Mouse (Mus musculus) ovary, postnatal 14 days (tissue): ENCODE measurements at regions not wholly inside any gene's neighbourhood (a gene's known extent, or its start where the extent isn't known, plus 50 kb on each side); places are given as distances from the start of the nearest gene placed in this dataset.
A peak's percentile ranks its signal among the peaks of the same experiment; 100 is the strongest.
"Not testable (repeated sequence)": the region's sequence is repeated elsewhere in the genome, so short reads cannot be mapped to it uniquely, and the experiment has no call there.

Source experiments
- DNase-seq: peaks from one replicate; pipeline ENCODE4 v3.0.0; 2022; ENCODE audit warnings: low spot score

DNA sequence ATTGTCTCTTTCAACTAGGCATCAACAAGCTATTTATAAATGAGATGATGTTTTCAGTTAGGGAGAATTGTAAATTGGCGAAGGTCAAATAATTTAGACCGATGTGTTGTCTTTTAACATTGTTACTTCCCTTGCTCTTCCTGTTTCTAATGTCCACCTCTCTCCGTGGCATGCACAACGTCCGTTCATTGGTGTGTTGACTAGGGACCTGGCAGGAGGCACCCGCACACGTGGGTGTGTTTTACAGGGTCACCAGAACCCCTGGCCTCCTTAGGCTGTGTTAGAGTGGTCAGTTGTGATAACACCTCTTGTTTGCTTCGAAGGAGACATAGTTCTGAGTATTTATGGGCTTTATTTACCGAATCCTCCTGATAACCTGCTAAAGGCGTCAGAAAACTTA lies 222.8 kb downstream of the Brms1l start:
- DNase-seq, result no peak

DNA sequence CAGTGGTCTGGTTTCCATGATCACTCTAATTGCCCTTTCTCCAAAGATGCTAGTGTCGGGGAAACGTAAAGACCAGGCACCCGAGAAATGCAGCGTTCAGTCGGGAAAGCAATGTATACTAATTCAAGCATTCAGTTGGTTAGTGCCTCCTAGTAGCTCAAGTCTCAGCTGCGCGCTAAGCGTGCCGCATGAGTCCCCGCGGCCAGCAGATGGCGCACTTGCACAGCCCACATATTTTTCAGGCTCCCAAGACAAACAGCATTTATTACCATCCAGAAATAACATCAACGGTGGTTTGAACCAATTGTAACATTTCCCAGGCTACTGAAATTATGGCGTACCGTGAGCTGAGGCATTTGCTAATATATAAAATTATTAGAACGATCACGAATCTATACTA lies 222.3 kb downstream of the Brms1l start:
- DNase-seq, result peak; percentile 74

DNA sequence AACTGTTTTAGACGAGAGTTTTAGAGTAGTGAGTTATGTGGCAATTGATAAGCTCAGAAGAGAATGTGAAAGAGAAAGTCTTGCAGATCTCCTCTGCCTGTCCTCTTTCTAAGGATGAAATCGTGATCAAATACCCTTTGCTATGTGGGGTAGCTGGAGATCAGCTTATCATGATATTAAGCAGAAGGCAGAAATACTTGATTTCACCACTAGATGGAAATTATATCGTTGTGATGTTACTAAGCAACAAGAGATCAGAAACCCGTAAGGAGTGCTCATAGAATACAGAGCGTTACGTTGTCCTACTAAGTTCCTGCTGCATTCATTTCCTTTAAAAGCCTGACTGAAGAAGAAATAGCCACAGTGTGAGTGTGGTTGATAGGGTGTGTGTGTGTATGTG lies 219.3 kb downstream of the Brms1l start:
- no peak for DNase-seq

- DNase-seq, result no peak
Measured at GRCm38 (mm10) chr12:56046050-56046449, 209.9 kb downstream of the Brms1l start.

GRCm38 (mm10) chr12:56020954-56021514 lies 184.9 kb downstream of the Brms1l start:
- DNase-seq, result no peak

GRCm38 (mm10) chr12:56020547-56020946 lies 184.4 kb downstream of the Brms1l start:
- no peak for DNase-seq

DNA sequence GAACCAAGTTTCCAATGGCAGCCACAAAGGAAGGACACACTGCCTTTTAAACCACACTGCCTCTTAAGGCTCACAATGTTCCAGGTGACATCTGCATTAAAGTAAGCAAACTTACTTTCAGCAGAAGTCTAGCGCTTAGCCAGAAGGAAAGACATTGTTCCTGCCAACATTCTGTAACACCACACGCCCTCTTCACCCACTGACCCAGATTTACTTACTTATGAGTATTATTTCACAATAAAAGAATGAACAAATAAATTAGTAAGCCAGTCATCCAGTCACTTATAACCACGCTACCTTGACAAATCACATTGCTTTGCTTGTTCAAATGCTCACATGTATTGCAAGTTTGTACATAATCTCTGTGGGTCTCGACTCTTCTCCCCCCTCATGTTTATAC lies 173.9 kb downstream of the Brms1l start:
- DNase-seq, result no peak

DNA sequence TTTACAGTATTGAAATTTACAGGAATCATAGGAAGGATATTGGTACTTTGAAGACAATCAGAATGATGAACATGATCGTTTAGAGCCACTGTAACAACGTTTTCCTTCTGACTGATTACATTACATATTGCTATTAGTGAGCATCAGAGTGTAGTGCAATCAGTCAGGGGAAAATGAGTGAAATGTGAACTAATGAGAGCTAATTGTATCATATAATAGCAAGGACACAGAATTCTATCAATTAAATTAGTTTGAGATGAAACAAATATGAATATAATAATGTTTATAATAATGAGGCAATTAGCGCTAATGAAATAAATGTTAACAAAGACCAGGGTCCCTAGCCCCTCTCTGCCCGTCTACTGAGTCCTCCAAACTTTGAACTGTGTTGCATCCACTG lies 169.7 kb downstream of the Brms1l start:
- DNase-seq, result no peak

DNA sequence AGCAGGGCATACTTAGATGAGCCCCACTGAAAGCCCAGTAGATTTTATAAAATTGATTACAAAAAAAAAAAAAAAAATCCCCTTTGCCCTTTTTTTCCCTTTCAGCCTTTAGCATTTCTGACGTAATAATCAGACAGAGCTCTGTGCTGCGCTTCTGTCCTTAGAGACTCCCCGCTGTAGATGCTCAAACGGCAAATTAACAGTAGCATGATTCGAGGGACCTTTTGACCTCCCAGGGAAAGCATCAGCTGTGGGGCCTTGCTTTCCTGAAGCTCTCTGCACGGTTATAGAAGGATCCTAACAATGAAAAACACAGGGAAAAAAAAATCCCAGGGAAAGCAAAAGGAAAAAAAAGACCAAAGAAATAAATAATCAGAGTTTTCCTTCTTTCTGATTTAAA lies 169.2 kb downstream of the Brms1l start:
- DNase-seq, result no peak

GRCm38 (mm10) chr12:56004479-56004878 lies 168.4 kb downstream of the Brms1l start:
- no peak for DNase-seq

- no peak for DNase-seq
Measured at GRCm38 (mm10) chr12:56003561-56003960, 167.4 kb downstream of the Brms1l start.

DNA sequence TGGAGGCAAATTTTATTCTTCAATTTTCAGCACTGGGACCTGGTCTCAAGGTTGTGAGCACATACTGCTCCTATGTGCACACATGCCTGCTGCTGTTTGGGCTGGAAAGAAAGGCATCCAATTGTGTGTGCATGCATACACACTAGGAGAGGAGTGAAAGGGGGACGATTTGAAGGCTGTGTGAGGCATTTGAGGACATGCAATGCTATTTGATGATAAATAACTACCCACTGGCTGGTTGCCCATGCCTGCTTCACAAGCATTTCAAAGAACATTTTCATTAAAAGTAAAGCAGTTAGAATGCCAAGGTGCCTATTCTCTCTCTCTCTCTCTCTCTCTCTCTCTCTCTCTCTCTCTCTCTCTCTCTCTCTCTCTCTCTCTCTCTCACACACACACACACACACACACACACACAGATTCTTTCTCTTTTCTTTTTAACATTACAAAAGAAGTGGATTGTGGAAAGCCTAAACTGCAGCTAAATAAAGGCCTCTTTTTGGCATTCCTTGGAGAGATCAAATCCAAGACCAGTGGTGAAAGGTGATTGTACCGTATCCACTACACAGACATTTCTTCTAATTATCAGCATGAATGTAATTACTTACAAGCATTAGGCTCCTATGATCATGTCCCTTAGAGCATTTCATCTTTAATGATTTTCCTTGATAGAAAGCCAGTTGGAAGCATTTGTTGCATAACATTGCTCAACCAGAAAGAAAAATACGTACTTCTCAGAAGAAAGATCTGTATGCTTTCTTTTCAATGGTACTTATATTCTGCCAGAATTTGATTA lies 160.7 kb downstream of the Brms1l start:
- no peak for DNase-seq

- DNase-seq, result no peak
Measured at GRCm38 (mm10) chr12:55983565-55984351, 147.6 kb downstream of the Brms1l start.

- no peak for DNase-seq
Measured at GRCm38 (mm10) chr12:55983128-55983527, 147.0 kb downstream of the Brms1l start.

DNA sequence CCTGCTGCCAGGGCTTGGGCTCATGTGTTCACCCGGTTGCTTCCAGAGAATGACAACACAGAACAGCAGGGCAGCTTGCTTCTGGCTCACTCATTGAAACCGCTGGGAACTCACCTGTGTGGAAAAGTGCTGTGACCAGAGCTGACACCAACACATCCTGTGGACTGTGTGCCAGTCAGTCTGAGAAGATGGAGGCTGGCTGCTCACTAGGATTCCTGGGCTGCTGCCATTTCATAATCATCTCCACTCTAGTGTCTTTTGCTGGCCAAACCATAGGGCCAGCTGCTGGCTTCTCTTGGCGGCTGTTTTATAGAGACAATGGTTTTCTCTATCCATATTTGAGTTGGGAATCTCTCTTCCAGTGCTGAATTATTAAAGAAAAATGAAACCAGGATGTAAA lies 138.1 kb downstream of the Brms1l start:
- DNase-seq, result no peak

DNA sequence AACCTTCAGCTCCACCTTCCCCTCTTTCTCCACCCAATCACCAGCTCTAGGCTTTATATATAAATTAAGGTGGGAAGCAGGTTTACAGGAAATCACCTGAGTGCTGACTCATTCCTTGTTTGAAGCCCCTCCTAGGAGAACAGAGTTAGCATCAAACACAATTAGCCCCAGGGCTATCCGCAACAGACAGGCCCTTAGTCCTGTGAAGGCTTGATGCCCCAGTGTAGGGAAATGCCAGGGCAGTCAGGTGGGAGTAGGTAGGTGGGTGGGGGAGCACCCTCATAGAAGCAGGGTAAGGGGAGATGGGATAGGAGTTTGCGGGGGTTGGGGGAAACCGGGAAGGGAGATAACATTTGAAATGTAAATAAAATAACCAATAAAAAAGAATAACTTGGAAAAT lies 123.2 kb downstream of the Brms1l start:
- not testable (repeated sequence) for DNase-seq

DNA sequence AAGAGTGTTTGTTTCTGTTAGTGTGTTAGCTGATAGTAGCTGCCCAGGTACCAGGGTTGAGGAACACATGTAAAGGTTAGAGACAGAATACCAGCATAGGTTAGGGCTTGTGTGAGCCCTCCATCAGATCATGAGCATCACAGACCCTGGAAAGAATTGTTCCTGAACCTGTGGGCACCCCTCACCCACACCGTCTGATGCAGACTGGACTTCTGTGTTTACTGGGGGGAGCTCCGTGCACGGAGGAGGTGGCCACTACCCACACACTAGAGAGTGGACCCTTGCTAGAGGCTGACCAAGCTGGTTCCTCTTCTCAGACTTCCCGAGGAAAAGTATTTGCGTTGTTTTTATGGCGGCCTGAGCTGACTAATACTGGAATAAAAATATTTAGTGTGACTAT lies 104.4 kb downstream of the Brms1l start:
- DNase-seq, result no peak

GRCm38 (mm10) chr12:55939281-55940142 lies 103.4 kb downstream of the Brms1l start:
- DNase-seq, result no peak

DNA sequence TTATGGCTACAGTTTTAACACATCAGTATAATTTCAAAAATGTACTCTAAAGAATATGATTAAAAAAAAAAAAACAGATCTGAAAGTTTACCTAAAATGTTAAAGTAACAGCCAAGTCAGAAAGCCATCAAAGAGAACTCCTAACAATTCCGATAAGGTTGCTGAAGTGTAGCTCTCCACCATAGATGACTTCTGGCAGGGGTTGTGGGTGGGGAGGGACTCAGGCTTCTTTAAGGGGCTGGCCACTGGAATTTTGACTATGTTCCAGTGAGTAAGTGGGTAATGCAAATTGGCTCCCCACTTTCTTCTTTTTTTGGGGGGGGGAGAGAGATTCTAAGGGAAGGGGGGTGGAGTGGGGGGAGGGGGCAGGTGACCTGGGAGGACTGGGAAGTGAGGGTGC lies 98.0 kb downstream of the Brms1l start:
- no peak for DNase-seq

GRCm38 (mm10) chr12:55933417-55933816 lies 97.3 kb downstream of the Brms1l start:
- DNase-seq, result no peak

DNA sequence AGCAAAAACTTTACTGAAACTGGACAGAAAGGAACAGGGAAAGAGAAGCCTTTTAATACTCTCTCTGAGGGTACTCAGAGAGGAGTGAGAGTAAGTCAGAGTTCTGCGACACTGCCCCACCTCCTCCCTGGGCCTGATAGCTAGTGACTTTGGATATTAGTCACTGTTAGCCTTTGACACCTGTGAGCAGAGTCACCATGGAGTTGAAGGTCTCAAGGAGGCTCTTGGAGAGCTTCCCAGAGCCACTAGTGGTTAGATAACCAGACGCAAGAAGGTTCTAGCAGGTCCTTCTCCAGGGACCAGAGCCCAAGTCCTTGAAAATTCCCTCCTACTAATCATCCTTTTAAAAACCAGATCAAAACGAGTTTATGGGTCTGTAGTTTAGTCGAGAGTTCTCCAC lies 94.3 kb downstream of the Brms1l start:
- no peak for DNase-seq

DNA sequence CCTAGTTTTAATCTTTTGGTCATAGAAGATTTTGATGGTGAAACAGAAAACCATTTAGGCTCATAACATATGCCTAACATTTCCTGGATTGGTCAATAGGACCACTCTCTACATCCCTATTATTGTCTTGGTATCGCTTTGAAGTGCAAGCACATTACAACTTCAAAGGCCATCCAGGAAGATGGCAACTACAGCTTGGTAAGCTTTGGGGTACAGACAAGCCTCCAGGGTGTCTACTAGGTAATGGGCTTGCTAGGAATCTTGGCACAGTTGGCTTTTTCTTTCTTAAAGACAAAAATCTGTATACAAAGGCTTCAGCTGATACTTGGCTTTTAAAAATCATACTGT lies 90.8 kb downstream of the Brms1l start:
- no peak for DNase-seq
